Mouse (Mus musculus) gonadal fat pad, adult 2 months (tissue): ENCODE measurements at regions not wholly inside any gene's neighbourhood (a gene's known extent, or its start where the extent isn't known, plus 50 kb on each side); places are given as distances from the start of the nearest gene placed in this dataset.

ENCODE experiments used
- DNase-seq: peaks from one replicate; pipeline ENCODE4 v3.0.0-alpha.2; 2012; ENCODE audit warnings: low read depth

DNA sequence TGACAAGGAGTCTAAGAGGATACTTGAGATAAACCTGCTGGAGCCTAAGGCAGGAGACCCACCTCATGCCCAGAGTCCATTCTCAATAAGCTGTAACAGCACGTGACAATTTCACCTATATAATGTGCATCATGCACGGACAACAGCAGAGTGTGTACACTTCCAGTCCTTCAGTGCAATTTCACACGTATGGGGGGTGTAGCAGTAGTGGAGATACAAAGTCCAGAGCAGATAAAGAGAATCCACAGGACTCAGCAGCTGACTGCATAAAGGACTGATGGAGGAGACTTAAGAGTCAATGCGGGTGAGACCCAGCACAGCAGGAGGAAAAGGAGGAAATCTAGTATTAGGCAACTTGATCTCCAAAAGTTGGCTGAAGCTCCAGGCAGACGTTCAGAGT is 192.7 kb upstream of the Egln3 start:
- no peak for DNase-seq

DNA sequence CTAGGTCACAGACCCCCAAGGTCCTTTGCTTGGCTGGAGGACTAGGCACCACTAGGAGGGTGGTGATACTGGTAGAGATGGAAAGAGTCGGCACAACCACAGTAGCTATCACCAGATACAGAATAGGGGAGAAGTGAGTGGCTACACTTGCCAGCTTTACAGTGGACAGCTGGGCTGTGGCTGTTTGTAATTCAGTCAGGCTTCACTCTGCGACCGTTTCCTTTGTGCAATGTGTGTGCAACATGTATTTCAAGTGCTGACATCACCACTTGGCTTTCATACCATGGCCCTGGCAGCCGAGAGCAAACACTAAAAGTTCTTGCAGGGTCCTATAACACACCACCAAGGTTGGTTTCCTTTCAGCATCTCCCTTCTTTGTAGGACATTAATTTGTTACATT is 181.7 kb upstream of the Egln3 start:
- DNase-seq, result no peak

DNA sequence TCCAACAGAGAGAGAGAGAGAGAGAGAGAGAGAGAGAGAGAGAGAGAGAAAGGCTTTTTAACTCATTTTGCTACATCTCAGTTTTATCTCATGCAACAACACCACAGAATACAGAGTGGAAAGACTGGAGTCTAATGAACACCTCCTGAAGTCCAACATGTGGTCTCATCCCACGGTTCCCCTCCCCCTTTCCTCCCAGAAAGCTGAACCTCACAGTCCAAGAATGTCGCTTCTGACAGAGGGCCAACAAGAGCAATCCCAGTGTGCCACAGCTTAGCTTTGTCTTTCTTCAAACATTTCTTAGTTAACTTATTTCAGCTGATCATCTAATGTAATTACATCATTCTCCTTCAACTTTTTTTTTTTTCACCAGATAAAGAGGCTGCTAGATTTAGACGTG is 180.5 kb upstream of the Egln3 start:
- no peak for DNase-seq

DNA sequence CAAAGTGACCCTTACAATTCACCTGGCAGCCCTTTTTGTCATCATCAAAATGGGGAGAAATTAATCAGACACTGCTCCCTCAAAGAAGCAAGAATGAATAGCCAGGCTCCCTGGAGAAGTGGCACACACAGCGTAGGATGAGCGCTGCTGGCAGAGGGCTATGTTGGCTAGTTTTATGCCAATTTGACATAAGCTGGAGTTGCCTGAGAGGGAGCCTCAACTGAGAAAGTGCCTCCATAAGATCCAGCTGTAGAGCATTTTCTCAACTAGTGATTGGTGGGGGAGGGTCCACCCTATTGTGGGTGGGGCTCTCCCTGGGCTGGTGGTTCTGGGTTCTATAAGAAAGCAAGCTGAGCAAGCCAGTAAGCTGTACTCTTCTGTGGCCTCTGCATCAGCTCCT is 179.3 kb upstream of the Egln3 start:
- DNase-seq, result no peak

DNA sequence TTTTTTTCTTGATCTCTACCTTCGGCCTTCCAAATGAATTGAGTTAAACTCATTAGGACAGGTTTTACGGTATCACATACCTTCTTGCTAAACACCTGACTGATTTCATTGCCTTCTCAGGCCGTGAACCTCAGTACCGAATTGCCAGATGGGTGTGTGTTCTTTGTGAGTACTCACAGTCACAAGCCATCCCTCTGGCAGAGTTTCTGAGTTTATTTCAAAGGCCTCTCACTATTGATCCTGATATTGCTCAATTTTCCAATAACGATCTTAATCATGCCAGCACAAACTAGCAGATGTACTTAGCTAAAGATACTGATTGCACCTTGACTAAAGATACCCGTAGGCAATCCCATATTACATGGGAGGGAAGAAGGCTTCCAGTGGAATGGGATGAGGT is 178.4 kb upstream of the Egln3 start:
- no peak for DNase-seq

DNA sequence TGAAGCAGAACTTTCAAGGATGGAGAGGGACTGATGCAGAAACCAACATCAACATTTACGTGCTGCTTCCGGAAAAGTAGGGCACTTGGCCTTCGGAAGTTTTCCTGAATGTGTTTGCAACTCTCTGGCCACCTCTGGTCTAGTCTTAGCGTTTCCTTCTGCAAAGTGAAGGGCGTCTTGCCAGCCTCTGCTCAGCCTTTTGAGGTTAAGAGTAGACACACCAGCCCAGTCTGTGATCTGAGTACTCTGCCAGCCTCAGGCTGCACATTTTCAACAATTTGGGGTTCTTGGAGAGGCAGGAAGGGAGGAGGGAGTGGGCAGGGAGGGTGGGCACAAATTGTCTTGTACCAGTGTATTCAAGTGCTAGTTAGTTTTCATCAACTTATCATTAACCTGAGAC is 176.7 kb upstream of the Egln3 start:
- DNase-seq, result no peak

DNA sequence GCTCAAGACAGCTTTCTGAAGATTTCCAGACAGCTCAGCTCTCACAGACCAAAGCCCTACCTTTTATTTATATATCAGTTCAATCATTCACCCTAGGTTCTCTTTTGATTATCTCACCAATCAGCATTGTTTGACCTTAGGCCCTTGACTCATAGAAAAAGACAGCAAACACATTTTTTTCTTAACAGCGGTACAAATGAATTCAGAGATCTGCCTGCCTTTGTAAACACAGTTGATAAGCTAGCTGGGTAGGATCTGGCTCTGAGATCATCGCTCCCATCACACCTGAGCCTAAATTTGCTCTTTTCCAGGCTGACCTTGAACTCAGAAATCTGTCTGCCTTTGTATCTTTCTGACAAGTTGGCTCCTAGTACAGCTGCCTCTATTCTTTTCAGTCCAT is 174.9 kb upstream of the Egln3 start:
- no peak for DNase-seq

DNA sequence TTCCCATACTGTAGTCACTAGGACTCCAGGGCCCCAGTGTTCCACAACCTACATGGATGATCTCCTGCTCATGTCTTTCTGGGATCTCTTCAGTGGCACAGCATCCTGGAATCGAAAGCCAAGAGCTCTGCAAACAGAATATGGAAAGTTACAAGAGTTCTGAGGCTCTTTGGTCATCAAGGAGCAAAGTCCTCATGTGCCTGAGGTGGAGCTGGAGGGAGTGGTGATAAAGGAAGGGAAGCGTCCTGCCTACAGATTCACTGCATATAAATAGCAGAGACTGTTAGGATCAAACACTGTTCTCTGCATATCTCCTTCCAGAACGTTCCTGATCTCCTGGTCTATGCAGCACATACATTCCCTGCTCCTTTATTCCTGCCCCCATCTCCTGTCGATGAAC is 170.4 kb upstream of the Egln3 start:
- no peak for DNase-seq

DNA sequence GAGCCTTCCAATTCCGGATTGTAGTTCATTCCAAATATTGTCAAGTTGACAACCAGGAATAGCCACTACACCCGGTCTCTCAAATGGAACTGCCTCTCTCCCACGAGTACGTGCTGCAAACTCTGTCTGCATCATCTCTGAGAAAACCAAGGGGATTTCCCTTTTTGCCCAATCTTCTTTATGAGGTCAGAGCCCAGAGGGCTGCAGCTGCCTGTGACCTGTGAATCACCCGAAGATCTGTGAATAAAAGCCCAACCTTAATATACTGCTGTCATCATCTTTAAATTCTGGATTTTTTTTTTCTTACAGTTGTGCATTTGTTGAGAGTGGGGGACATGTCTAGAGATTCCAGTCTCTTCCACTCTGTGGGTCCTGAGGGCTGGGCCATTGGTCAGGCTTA is 165.6 kb upstream of the Egln3 start:
- no peak for DNase-seq

DNA sequence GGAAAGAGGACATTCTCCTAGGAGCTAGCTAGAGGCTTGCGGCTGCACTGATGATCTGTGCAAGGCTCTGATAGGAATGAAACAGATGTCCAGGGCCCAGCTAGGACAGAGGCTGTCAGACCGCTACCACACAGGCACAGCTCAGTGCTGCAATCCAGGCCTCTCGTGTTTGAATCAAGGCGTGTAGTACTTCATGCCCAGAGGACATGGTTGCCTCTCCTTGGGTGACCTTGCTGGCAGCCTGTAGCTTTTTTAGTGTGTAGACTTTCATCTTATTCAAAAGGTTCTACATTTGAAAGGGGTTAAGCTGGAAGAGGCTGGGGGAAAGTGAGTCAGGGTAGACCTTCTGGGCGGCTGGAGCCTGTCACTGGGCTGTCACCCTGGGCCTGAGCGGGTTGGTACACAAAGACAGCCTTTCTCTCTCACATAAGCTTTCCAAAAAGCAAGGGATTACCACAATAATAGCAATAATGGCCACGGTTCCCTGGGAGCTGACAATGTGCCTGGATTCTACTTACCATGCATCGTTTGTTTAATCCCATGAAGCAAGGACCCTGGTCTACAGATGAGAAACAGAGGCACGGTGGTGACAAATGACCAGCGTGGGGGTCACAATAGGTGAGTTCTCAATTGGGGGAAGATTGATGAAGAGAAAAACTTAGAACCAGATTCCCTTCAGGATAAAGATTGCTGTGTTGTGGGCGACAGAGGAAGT is 160.9 kb upstream of the Egln3 start:
- DNase-seq, result no peak

DNA sequence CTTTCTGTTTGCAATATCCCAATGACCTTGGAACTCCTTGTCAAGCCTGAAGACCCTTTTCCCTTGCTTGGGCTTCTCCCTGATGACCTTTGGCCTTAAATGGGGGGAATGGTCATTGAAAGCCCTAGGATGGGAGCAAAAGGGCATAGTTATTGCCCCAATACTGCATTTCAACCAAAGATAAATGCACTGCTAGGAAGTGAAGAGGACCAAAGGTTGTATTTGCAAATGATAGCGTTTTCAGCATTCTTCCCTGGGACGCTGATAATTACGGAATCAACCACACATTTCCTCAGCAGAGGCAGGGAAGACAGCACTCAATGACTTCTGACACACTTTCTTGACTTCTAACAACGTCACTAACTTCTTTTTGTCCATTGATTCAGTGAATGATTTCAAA is 158.1 kb upstream of the Egln3 start:
- DNase-seq, result no peak

DNA sequence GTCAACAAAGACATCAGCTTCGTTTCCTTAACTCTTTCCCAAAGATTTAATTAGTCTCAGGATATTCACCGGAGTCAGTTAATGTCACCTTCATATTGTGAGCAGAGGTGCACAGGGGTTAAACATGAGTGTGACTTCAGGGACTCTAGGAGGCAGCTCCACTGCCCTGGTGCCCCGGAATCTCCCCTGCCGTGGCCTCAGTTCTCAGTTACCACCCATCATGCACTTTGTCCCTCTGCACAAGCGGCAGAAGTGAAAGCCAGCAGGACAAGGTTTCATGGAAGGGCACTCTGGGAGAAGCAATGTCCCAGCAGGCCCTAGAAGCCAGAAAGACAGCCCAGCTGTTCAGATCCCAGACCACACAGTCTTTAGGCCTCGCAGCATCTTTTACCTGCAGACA is 150.5 kb upstream of the Egln3 start:
- no peak for DNase-seq

DNA sequence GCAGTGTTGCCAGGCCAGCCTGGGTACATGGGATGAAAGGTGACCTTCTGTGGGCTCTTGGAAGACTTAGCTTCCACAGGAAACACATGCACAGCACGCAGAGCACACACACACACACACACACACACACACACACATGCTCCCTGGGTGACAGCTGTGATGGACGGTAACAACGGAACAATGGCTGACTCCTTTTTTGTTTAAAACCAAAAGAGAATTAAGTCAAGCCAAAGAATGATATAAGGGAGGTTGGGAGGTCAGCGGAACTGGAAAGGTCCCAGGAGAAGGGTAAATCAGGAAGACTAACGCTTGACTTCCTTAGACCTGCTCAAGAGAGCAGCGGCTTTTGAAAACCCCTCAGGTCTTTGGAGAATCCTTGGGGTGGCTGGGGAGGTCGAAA is 150.0 kb upstream of the Egln3 start:
- DNase-seq, result no peak

DNA sequence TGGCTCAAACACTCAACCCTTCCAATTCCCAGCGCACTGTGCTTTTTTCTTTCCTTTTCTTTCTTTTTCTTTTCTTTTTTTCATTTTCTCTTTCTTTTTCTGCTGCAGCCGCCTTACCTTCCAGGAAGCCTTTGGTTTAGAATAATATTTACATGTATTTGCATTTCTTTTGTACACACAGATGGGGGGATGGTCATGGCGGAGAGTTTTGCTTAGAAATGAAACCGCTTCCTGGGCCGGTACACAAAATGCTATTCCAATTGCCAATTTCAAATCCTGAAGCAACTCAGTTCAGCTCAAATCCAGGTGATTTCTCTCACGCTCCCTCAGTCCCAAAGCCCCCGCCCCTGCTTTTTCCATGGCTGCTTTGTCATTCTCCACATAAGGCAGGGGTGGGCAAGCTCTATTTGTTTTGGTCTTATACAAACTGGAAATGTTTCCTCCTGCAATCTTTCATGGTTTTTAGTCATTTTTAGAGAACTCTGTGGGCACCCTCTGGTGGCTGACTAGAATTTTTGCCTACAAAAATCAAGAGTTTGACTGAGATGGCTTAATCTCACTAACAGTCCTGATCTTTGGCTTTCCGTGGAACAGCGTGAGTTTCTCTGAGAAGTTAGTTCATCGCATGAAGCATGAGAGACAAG is 149.4 kb upstream of the Egln3 start:
- DNase-seq, result no peak

DNA sequence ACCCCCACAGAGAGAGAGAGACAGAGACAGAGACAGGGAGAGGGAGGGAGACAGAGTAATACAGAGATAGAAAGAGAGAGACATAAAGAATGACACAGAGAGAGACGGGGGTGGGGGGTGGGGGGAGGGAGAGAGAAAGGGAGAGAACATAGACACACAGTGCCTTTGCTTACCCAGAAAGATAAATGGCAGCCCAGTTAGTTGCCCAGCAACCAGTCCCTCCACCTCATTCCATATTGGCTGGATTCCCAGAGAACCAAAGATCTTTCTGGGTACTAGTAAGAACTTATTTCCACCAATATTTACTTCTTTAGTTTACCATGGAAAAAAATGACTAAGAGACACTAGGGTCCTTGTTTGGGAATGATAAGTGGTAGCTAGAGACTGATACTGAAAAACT is 146.6 kb upstream of the Egln3 start:
- DNase-seq, result no peak

DNA sequence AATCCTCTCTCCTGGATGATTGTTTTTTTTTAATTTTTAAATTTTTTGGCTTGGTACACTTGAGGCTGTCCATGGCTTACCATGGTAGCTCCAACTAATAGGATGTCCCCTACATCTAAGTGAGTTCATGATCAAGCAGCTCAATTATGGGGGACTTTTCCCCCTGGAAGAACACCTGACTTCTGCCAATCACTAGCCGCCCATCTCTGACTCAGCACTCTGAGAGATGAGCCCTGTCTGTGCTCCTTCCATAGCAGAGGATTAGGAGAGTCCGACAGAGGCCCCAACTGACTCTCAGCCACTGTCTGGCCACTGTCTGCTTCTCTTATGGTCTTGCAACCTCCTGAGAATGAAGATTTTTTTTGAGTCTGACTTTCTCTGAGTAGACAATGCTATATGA is 145.7 kb upstream of the Egln3 start:
- DNase-seq, result no peak

DNA sequence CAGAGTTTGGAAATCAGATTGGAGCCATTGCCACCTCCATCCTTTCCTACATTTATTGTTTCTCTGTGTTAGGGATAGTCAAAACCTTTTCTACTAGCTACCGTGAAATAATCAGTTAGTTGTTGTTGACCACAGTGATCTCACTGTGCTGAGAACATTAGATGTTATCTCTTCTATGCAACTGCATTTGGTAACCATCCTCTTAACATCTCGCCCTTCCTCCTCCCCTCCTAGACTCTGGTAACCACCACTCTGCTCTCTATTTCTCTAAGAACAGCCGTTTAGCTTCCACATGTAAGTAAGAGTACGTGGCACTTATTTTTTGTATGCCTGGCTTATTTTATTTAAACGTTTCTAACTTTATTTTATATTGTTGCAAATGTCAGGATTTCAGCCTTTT is 139.8 kb upstream of the Egln3 start:
- DNase-seq, result no peak

DNA sequence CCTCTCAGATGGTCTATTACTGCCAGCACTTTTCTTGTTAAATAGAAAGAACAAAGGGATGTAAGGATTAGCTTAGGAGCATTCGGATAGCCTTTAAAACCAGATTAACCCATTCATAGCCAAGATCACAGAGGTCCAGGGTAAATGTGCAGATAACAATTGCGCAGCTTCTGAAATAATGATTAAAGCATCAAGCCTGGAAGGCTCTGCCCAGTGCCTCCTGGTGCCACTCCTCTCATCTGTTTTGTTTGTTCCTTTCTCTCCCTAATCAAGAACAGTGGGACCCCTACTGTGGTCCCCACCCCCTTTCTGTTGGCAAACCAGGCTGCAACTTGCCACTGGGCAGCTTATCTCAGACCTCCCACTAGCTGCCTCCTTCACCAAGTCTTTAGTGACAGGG is 131.8 kb upstream of the Egln3 start:
- DNase-seq, result no peak

DNA sequence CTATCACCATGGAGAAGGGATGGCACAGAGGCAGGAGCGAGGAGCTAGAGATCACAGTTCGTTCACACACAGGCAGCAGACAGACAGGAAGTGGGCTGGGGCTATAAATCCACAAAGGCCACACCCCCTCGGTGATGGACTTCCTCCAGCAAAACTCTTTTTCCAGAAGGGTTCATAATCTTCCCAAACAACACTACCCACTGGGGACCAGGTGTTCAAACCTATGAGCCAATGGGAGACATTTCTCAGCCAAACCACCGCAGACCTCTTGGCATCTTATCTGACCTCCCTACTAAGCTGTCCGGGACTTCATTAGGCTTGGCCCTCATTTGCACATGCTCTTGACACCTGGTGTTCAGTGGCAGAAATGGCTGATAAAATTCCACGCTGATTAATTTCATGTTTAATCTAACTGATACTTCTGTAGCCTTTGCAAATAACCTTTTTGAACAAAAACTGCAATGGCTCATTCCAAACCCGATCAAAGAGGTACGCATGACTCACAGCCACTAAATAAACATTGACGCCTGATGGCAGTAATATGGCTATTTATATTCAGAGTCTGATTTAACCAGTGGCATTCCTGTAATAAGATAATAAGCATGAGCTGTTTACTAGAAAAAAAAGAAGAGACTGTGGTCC is 131.0 kb upstream of the Egln3 start:
- DNase-seq, result no peak

DNA sequence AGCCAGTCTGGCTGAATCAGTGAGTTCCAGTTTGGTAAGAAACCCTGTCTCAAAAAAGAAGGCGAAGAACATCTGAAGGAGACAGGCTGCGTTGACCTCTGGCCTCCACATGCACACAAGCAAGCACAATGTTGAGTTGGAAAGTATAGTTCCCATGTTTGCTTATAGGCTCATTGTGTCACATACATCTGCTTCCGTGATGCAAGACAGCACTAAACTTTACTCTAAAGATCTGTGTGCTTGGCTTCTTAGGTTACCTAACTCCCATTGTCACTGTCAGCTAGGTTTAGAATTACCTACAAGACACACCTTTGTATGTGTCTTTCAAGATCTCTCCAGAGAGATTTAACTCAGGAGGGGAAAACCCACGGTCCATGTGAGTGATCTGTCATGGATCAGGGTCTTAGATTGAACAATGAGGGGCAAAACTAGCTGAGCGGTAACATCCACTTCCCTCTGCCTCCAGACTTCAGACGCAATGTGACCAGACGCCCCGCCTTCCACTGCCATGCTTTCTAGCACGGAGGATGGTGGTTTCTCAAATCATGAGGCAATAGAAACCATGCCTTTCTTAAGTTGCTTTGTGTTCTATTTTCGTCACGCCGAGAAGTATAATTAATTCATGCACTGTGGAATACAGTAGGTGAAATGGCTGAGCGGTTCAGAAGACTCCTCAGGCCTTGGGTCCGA is 130.1 kb upstream of the Egln3 start:
- no peak for DNase-seq

DNA sequence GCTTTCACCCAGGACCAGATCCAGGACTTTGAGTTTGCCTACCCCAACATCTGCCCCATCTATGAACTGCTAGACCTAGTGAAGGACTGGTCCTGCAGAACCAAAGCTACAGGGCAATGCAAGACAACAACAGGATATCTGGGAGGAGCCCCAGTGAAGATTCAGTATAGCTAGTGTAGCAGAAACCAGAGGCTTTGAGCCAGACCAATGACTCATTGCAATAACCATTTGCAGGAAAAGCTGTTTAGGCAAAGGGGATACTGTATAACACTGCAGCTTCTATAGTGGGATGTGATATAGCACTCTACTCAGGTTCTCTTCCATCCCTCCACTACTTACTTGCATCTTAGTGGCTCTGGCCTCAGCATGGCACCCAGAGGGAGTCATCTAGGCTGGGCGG is 123.8 kb upstream of the Egln3 start:
- DNase-seq, result no peak

DNA sequence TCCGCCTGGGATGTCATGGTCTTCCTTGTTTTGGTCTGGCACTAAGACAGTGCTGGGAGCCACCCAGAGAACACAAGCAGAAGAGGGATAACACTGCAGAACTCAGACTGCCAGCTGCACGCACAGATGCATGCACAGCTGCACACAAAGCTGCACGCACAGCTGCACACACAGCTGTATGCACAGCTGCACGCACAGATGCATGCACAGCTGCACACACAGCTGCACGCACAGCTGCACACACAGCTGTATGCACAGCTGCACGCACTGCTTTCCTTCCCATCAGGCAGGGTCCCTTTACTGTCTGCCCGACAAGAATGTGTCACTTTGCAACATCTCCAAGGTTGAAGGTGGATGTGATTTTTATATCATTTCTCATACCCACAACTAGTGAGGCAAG is 122.9 kb upstream of the Egln3 start:
- DNase-seq, result no peak

DNA sequence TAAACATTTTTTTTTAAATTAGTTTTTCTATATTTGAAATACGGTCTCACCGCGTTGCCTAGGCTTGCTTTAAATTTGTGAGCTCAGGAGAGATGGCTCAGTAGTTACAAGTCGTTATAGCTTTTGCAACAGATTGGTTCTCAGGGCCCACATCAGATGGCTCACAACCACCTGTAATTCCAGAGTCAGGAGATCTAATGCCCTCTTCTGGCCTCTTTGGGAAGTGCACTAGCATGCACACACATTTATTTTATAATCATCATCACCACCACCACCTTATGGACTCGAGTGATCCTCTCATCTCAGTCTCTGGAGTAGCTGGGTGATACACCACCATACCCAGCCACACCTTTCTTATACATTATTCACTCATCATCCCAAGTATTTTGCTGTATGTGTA is 116.9 kb upstream of the Egln3 start:
- DNase-seq, result no peak
